Mouse (Mus musculus) liver, adult 2 months (tissue): ENCODE results near the gene Chchd6. TPM values are rescaled to one million over a fixed set of nuclear protein-coding genes. Genes with fewer than 3 reads are reported as not detected.

Experiments
- DNase-seq: peaks from one replicate; pipeline ENCODE4 v3.0.0-alpha.2; 2011; ENCODE audit warnings: low read depth, low spot score; ENCODE audit errors: extremely low read depth
- H3K27ac ChIP-seq: fragments of 200-500 bp; replicated peaks from 2 replicates; pipeline ENCODE4 v1.5.1; 2012; ENCODE audit warnings: low read depth, mild to moderate bottlenecking, control low read depth, inconsistent platforms, low read length; ENCODE audit not compliant: insufficient read depth
- H3K27me3 ChIP-seq: fragments of 200-500 bp; 2 replicates; pipeline ENCODE4 v1.6.1; 2012; ENCODE audit warnings: mild to moderate bottlenecking, moderate library complexity, low read length, inconsistent platforms; ENCODE audit not compliant: control insufficient read depth, insufficient read depth
- H3K36me3 ChIP-seq: fragments of 200-500 bp; 2 replicates; pipeline ENCODE4 v1.6.1; 2012; ENCODE audit warnings: low read length, inconsistent platforms; ENCODE audit not compliant: control insufficient read depth, insufficient read depth
- H3K4me1 ChIP-seq: fragments of 200-500 bp; 2 replicates; pipeline ENCODE4 v1.6.1; 2011; ENCODE audit warnings: low read length; ENCODE audit not compliant: control insufficient read depth, insufficient read depth
- H3K4me3 ChIP-seq: fragments of 200-500 bp; 2 replicates; pipeline ENCODE4 v1.5.1; 2011; ENCODE audit warnings: low read depth, mild to moderate bottlenecking, control low read depth, low read length, moderate library complexity; ENCODE audit not compliant: insufficient read depth
- H3K79me2 ChIP-seq: fragments of 200-500 bp; 2 replicates; pipeline ENCODE4 v1.6.1; 2012; ENCODE audit warnings: inconsistent platforms, mild to moderate bottlenecking, low read length, moderate library complexity; ENCODE audit not compliant: control insufficient read depth, insufficient read depth
- H3K9ac ChIP-seq: fragments of 200-500 bp; 2 replicates; pipeline ENCODE4 v1.6.1; 2012; ENCODE audit warnings: low read depth, mild to moderate bottlenecking, control low read depth, inconsistent platforms, low read length
- CTCF ChIP-seq: fragments of 200-500 bp; IDR thresholded peaks from 2 replicates; pipeline ENCODE4 v1.5.1; 2011; ENCODE audit warnings: low read depth, low read length, control low read depth
- POLR2A ChIP-seq: fragments of 200-500 bp; IDR thresholded peaks from 2 replicates; pipeline ENCODE4 v1.6.1; 2011; ENCODE audit warnings: low read length, control low read depth; ENCODE audit not compliant: insufficient read depth; ENCODE audit errors: extremely low read depth
- WGBS: fragments of 180-500 bp; shearing (Covaris S2); methylation state at CpG from one replicate; pipeline ENCODE4 v1.1.7; 2018; 5-methylcytosine and 5-hydroxymethylcytosine counted together
- polyA plus RNA-seq: library from polyadenylated mRNA; depleted of rRNA; stranded (reverse); fragments of >200 nt; gene quantifications from 2 replicates; pipeline ENCODE4 v1.2.3, GENCODE M21; 2012
- total RNA-seq: library from RNA; depleted of rRNA; stranded (reverse); fragments of >200 nt; gene quantifications from 2 replicates; pipeline ENCODE4 v1.2.3, GENCODE M21; 2014

Gene Chchd6
- total and polyA plus RNA-seq, 2 experiments, result 5.0 to 6.9 TPM

- no peak overlapping the region for H3K9ac ChIP-seq
- H3K4me1 ChIP-seq, result peaks cover 7% of the 10 kb centered on the region; the same call in 1 of the 2 replicates
- peaks cover 26% of the 10 kb centered on the region for H3K79me2 ChIP-seq
- H3K36me3 ChIP-seq, result no peaks in the 10 kb centered on the region
- no peaks in the 10 kb centered on the region for H3K27me3 ChIP-seq
- DNase-seq, result peak; percentile 34
- no peak for TF ChIP-seq POLR2A
- no peak for TF ChIP-seq CTCF
- H3K27ac ChIP-seq, result no peak overlapping the region
- H3K4me3 ChIP-seq, result no peak overlapping the region
- WGBS, result 60% methylated on average over 3 of the region's 3 CpGs
These were observed 236.3 kb downstream of the Chchd6 start for GRCm38 (mm10) chr6:89359192-89359591.

GRCm38 (mm10) chr6:89355661-89356060, 239.8 kb downstream of the Chchd6 start:
- 82% methylated on average over 7 of the region's 7 CpGs for WGBS
- H3K79me2 ChIP-seq, result peaks cover 10% of the 10 kb centered on the region; the same call in 1 of the 2 replicates
- no peaks in the 10 kb centered on the region for H3K27me3 ChIP-seq
- no peak overlapping the region for H3K4me3 ChIP-seq
- TF ChIP-seq POLR2A, result no peak
- no peak for TF ChIP-seq CTCF
- H3K4me1 ChIP-seq, result peaks cover 3% of the 10 kb centered on the region; the same call in 1 of the 2 replicates
- no peak for DNase-seq
- H3K9ac ChIP-seq, result no peak overlapping the region
- H3K36me3 ChIP-seq, result no peaks in the 10 kb centered on the region
- no peak overlapping the region for H3K27ac ChIP-seq

GRCm38 (mm10) chr6:89354726-89355125, 240.7 kb downstream of the Chchd6 start:
- DNase-seq, result no peak
- Histone ChIP-seq H3K4me1 (peaks cover 3% of the 10 kb centered on the region; the same call in 1 of the 2 replicates), H3K27me3 (no peaks in the 10 kb centered on the region), H3K79me2 (peaks cover 3% of the 10 kb centered on the region; the same call in 1 of the 2 replicates), H3K27ac (no peak overlapping the region), H3K36me3 (no peaks in the 10 kb centered on the region), H3K9ac (no peak overlapping the region), H3K4me3 (no peak overlapping the region)
- WGBS, result 88% methylated on average over 12 of the region's 12 CpGs
- TF ChIP-seq CTCF, result no peak
- TF ChIP-seq POLR2A, result no peak

GRCm38 (mm10) chr6:89354076-89354475, 241.4 kb downstream of the Chchd6 start:
- TF ChIP-seq POLR2A (no peak), CTCF (no peak)
- Histone ChIP-seq H3K9ac (no peak overlapping the region), H3K4me3 (no peak overlapping the region), H3K4me1 (no peaks in the 10 kb centered on the region), H3K27me3 (no peaks in the 10 kb centered on the region), H3K36me3 (no peaks in the 10 kb centered on the region), H3K27ac (no peak overlapping the region), H3K79me2 (peaks cover 3% of the 10 kb centered on the region; the same call in 1 of the 2 replicates)
- no peak for DNase-seq
- 89% methylated on average over 5 of the region's 5 CpGs for WGBS

GRCm38 (mm10) chr6:89353101-89353500, 242.4 kb downstream of the Chchd6 start:
- Histone ChIP-seq H3K27me3 (no peaks in the 10 kb centered on the region), H3K9ac (no peak overlapping the region), H3K4me1 (no peaks in the 10 kb centered on the region), H3K79me2 (peaks cover 3% of the 10 kb centered on the region; the same call in 1 of the 2 replicates), H3K4me3 (no peak overlapping the region), H3K27ac (no peak overlapping the region), H3K36me3 (no peaks in the 10 kb centered on the region)
- no peak for DNase-seq
- WGBS, result 63% methylated on average over 8 of the region's 8 CpGs
- TF ChIP-seq CTCF (no peak), POLR2A (no peak)

GRCm38 (mm10) chr6:89351441-89352137, 243.9 kb downstream of the Chchd6 start:
- DNase-seq, result no peak
- H3K79me2 ChIP-seq, result no peaks in the 10 kb centered on the region
- no peaks in the 10 kb centered on the region for H3K27me3 ChIP-seq
- WGBS, result 61% methylated on average over 5 of the region's 5 CpGs
- H3K27ac ChIP-seq, result no peak overlapping the region; the same call in 1 of the 2 replicates
- TF ChIP-seq POLR2A (no peak), CTCF (peak; percentile 22; the same call in 1 of the 2 replicates)
- no peak overlapping the region for H3K4me3 ChIP-seq
- H3K9ac ChIP-seq, result no peak overlapping the region
- H3K36me3 ChIP-seq, result no peaks in the 10 kb centered on the region
- H3K4me1 ChIP-seq, result no peaks in the 10 kb centered on the region
